Comparison of ENCODE assay signal across 8 mouse cellular contexts in the genomic region with DNA sequence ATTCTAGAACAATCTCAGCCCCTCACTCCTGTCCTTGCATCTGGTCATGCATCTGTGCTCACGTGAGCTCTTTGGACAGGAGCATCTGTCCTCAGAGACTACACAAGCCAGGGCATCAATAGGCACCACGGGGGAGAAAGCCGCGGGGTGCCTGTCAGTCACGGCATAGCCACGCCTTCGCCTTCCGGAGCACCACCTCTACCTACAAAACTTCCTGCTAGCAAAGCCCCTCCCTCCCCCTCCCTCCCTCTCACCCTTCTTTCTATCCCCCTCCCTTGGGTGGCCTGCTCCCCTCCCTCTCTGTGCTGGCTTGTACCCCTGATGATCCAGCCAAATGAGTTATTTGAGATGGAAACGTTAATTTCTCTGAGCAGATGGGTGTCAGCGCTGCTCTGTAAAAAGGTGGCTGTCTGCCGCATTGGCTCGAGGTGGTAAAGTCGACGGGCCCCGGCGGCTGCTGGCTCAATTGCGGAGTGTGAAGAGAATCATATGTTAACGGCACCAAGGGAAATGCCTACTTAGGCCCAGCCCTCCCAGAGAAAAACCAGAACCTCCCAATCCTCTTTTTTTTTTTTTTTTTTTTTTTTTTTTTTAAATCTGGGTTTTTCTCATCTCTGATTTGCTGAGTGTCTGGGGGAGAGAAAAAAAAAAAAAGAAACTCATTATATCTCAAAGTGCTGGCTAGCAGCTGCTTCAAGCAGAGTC.
DNase-seq lines count a peak whose midpoint lies in the region; ATAC-seq and TF ChIP-seq lines count a peak whose summit lies in the region.

No protein-coding gene starts in this region.

- under 1% methylated on average over 18 of the region's 18 CpGs for WGBS in heart, embryonic 12.5 days
- WGBS in kidney, postnatal 0 days = under 1% methylated on average over 18 of the region's 18 CpGs
- 1% methylated on average over 18 of the region's 18 CpGs for WGBS in liver, embryonic 16.5 days (ENCODE audit: insufficient replicate concordance)

- DNase-seq in kidney, adult 18-20 months = peak; percentile 44
- no peak for DNase-seq in kidney, adult 9 months
- peak; percentile 44 for DNase-seq in kidney, postnatal 0 days (ENCODE audit: low spot score)
- no peak for DNase-seq in gastrocnemius, postnatal 14 days

- H3K9ac ChIP-seq in heart, embryonic 12.5 days = peak overlapping the region; percentile 34; the same call in 1 of the 2 replicates
- H3K9ac ChIP-seq in kidney, postnatal 0 days (ENCODE audit: low read depth, low read length) = no peak overlapping the region
- no peak overlapping the region for H3K9ac ChIP-seq in liver, embryonic 16.5 days (ENCODE audit: low read depth, low read length)

- H3K9me3 ChIP-seq in heart, embryonic 12.5 days (replicated peaks) = 0 out of 2 replicates have a peak, but pooled peaks cover 6% of the 10 kb centered on the region
- no peaks in the 10 kb centered on the region for H3K9me3 ChIP-seq in kidney, postnatal 0 days (replicated peaks; ENCODE audit: low read length)
- no peaks in the 10 kb centered on the region for H3K9me3 ChIP-seq in liver, embryonic 16.5 days (replicated peaks; ENCODE audit: control insufficient read depth, low read length)

- no peak overlapping the region for H3K27ac ChIP-seq in cortical plate, adult 2 months (ENCODE audit: insufficient read depth, low read length)
- no peak overlapping the region for H3K27ac ChIP-seq in heart, embryonic 12.5 days (ENCODE audit: poor library complexity, severe bottlenecking)
- H3K27ac ChIP-seq in kidney, postnatal 0 days = no peak overlapping the region
- no peak overlapping the region for H3K27ac ChIP-seq in liver, embryonic 16.5 days (ENCODE audit: low read length)

- peak overlapping the region; percentile 74 for H3K4me2 ChIP-seq in heart, embryonic 12.5 days
- H3K4me2 ChIP-seq in kidney, postnatal 0 days (ENCODE audit: low read length) = peak overlapping the region; percentile 53
- H3K4me2 ChIP-seq in liver, embryonic 16.5 days (ENCODE audit: low read depth, low read length) = peak overlapping the region; percentile 48

- H3K36me3 ChIP-seq in heart, embryonic 12.5 days = no peaks in the 10 kb centered on the region
- no peaks in the 10 kb centered on the region for H3K36me3 ChIP-seq in kidney, postnatal 0 days (ENCODE audit: insufficient read depth, low read length)
- H3K36me3 ChIP-seq in liver, embryonic 16.5 days (ENCODE audit: control insufficient read depth, insufficient read depth) = no peaks in the 10 kb centered on the region

- TF ChIP-seq POLR2A in cortical plate, adult 2 months (IDR thresholded peaks at IDR 0.05; ENCODE audit: extremely low read depth, insufficient read depth, low read length) = no peak

- ATAC-seq in heart, embryonic 12.5 days (ENCODE audit: insufficient number of reproducible peaks, low FRiP score) = peak; percentile 12; the same call in 1 of the 2 replicates
- no peak for ATAC-seq in kidney, postnatal 0 days (replicated peaks; ENCODE audit: low FRiP score, low read depth)
- no peak; the same call in 1 of the 2 replicates for ATAC-seq in liver, embryonic 16.5 days (ENCODE audit: low read depth)
- peak; percentile 49 for ATAC-seq in neutrophil, adult 5-6 weeks (ENCODE audit: extremely low read depth, insufficient number of reproducible peaks, low FRiP score, poor library complexity, severe bottlenecking)

- H3K4me3 ChIP-seq in cortical plate, adult 2 months (ENCODE audit: insufficient read depth, low read length) = peak overlapping the region; percentile 35
- H3K4me3 ChIP-seq in heart, embryonic 12.5 days = peak overlapping the region; percentile 41
- peak overlapping the region; percentile 19; the same call in 1 of the 2 replicates for H3K4me3 ChIP-seq in kidney, postnatal 0 days (replicated peaks; ENCODE audit: low read depth, low read length)
- H3K4me3 ChIP-seq in liver, embryonic 16.5 days (ENCODE audit: low read depth, low read length) = peak overlapping the region; percentile 31

- intact Hi-C loops in gastrocnemius, postnatal 14 days (cut with DNase I; ENCODE audit: low total_unique reads) = loop anchor here (5.0 kb wide), 1 partner anchor 60 kb away; no protein-coding TSS in a partner anchor

- no peaks in the 10 kb centered on the region for H3K4me1 ChIP-seq in cortical plate, adult 2 months (ENCODE audit: control insufficient read depth, insufficient read depth, low read length)
- H3K4me1 ChIP-seq in heart, embryonic 12.5 days (replicated peaks) = peaks cover 27% of the 10 kb centered on the region
- H3K4me1 ChIP-seq in kidney, postnatal 0 days (replicated peaks; ENCODE audit: insufficient read depth, low read length) = 0 out of 2 replicates have a peak, but pooled peaks cover 3% of the 10 kb centered on the region
- no peaks in the 10 kb centered on the region; the same call in 1 of the 2 replicates for H3K4me1 ChIP-seq in liver, embryonic 16.5 days (ENCODE audit: control insufficient read depth, low read depth, low read length)

- no peak for TF ChIP-seq CTCF in cortical plate, adult 2 months (IDR thresholded peaks at IDR 0.05; ENCODE audit: extremely low read depth, insufficient read depth, low read length)
- TF ChIP-seq CTCF in kidney, postnatal 0 days (IDR thresholded peaks at IDR 0.05; ENCODE audit: low read depth) = no peak

- peaks cover 28% of the 10 kb centered on the region for H3K27me3 ChIP-seq in heart, embryonic 12.5 days (replicated peaks)
- H3K27me3 ChIP-seq in kidney, postnatal 0 days (ENCODE audit: insufficient read depth, low read length) = peaks cover 5% of the 10 kb centered on the region; the same call in 1 of the 2 replicates
- H3K27me3 ChIP-seq in liver, embryonic 16.5 days (ENCODE audit: control insufficient read depth, insufficient read depth, low read depth, low read length) = peaks cover 53% of the 10 kb centered on the region

Comparison
In these comparisons a context has a peak if more than half of its experiments do, and no peak if none do; other contexts are left out.
1. DNase-seq: peak in kidney, adult 18-20 months (single experiment) and kidney, postnatal 0 days (single experiment); none in kidney, adult 9 months (single experiment) and gastrocnemius, postnatal 14 days (single experiment).
2. ATAC-seq: peak in heart, embryonic 12.5 days (single experiment) and neutrophil, adult 5-6 weeks (single experiment); none in kidney, postnatal 0 days (single experiment) and liver, embryonic 16.5 days (single experiment).
3. Peak in every context shown above with its lines, with median percentiles within 50 percentile points of each other: H3K4me3 ChIP-seq and H3K4me2 ChIP-seq.